Mouse (Mus musculus) C2C12 (cell line): ENCODE measurements around the gene 9530053A07Rik. TPM values are rescaled to one million over a fixed set of nuclear protein-coding genes. Genes with fewer than 3 reads are reported as not detected.

Source experiments
- H3K27me3 ChIP-seq: one replicate; pipeline ENCODE4 v1.6.1; 2011; ENCODE audit not compliant: control insufficient read depth, insufficient read depth, insufficient read length
- H3K36me3 ChIP-seq: one replicate; pipeline ENCODE4 v1.6.1; 2011; ENCODE audit not compliant: control insufficient read depth, insufficient read depth
- H3K4me3 ChIP-seq: one replicate; pipeline ENCODE4 v1.5.1; 2011; ENCODE audit warnings: mild to moderate bottlenecking, control low read depth; ENCODE audit not compliant: poor library complexity, insufficient read depth, severe bottlenecking
- H3K79me2 ChIP-seq: one replicate; pipeline ENCODE4 v1.6.1; 2011; ENCODE audit not compliant: control insufficient read depth, insufficient read depth
- H3K79me3 ChIP-seq: one replicate; pipeline ENCODE4 v1.6.1; 2011; ENCODE audit warnings: low read depth, control low read depth
- H3ac ChIP-seq: one replicate; pipeline ENCODE3; 2011; ENCODE audit warnings: low read depth; ENCODE audit not compliant: control insufficient read depth, insufficient read length
- CEBPB ChIP-seq: IDR thresholded peaks from one replicate; pipeline ENCODE4 v1.6.1; 2011; ENCODE audit warnings: low read depth, mild to moderate bottlenecking, control low read depth, moderate library complexity
- CTCF ChIP-seq: IDR thresholded peaks from one replicate; pipeline ENCODE4 v1.5.1; 2011; ENCODE audit not compliant: control insufficient read depth, insufficient read depth, insufficient read length
- FOSL1 ChIP-seq: IDR thresholded peaks from one replicate; pipeline ENCODE4 v1.8.0; 2011; ENCODE audit warnings: mild to moderate bottlenecking, low read length; ENCODE audit not compliant: poor library complexity, insufficient read depth, severe bottlenecking
- MAX ChIP-seq: IDR thresholded peaks from one replicate; pipeline ENCODE4 v1.6.1; 2011; ENCODE audit warnings: mild to moderate bottlenecking, control low read depth
- MYOD1 ChIP-seq: IDR thresholded peaks from one replicate; pipeline ENCODE4 v1.6.1; 2011; ENCODE audit warnings: low read depth; ENCODE audit not compliant: control insufficient read depth, insufficient read length
- MYOG ChIP-seq: IDR thresholded peaks from one replicate; pipeline ENCODE4 v1.6.1; 2011; ENCODE audit not compliant: control insufficient read depth, insufficient read length; ENCODE audit errors: extremely low read depth
- USF1 ChIP-seq: IDR thresholded peaks from one replicate; pipeline ENCODE4 v1.6.1; 2011; ENCODE audit warnings: low read depth, mild to moderate bottlenecking, control low read depth, moderate library complexity
- polyA plus RNA-seq: library from polyadenylated mRNA; unstranded; fragments of >200 nt; fragmentation: generic; extraction: Trizol; gene quantifications from one replicate; pipeline ENCODE4 v1.2.1, GENCODE M21; 2012; ENCODE audit warnings: missing spikeins

The 9530053A07Rik gene
- polyA plus RNA-seq, 1 experiment = 0.62 TPM

- Histone ChIP-seq H3K36me3 (peaks cover 22% of the 10 kb centered on the region), H3K79me2 (no peaks in the 10 kb centered on the region), H3K27me3 (no peaks in the 10 kb centered on the region), H3K4me3 (no peak overlapping the region), H3K79me3 (no peaks in the 10 kb centered on the region), H3ac (no peak overlapping the region)
- no peak for TF ChIP-seq FOSL1
- TF ChIP-seq MYOD1 = no peak
- TF ChIP-seq MYOG = no peak
- TF ChIP-seq CEBPB = no peak
- no peak for TF ChIP-seq CTCF
- TF ChIP-seq MAX = no peak
- TF ChIP-seq USF1 = no peak
Observed at GRCm38 (mm10) chr7:28195414-28196098, 66.3 kb downstream of the 9530053A07Rik start.

GRCm38 (mm10) chr7:28196528-28196927 is 67.3 kb downstream of the 9530053A07Rik start:
- Histone ChIP-seq H3K36me3 (peaks cover 13% of the 10 kb centered on the region), H3K79me3 (no peaks in the 10 kb centered on the region), H3K4me3 (no peak overlapping the region), H3ac (no peak overlapping the region), H3K79me2 (no peaks in the 10 kb centered on the region), H3K27me3 (no peaks in the 10 kb centered on the region)
- no peak for TF ChIP-seq CEBPB
- no peak for TF ChIP-seq MYOG
- TF ChIP-seq MYOD1 = no peak
- TF ChIP-seq MAX = no peak
- no peak for TF ChIP-seq CTCF
- no peak for TF ChIP-seq FOSL1
- TF ChIP-seq USF1 = no peak

- Histone ChIP-seq H3K79me2 (no peaks in the 10 kb centered on the region), H3K4me3 (no peak overlapping the region), H3K36me3 (peaks cover 4% of the 10 kb centered on the region), H3K79me3 (no peaks in the 10 kb centered on the region), H3ac (no peak overlapping the region), H3K27me3 (no peaks in the 10 kb centered on the region)
- no peak for TF ChIP-seq MAX
Observed at GRCm38 (mm10) chr7:28199054-28199453, 69.8 kb downstream of the 9530053A07Rik start.

DNA sequence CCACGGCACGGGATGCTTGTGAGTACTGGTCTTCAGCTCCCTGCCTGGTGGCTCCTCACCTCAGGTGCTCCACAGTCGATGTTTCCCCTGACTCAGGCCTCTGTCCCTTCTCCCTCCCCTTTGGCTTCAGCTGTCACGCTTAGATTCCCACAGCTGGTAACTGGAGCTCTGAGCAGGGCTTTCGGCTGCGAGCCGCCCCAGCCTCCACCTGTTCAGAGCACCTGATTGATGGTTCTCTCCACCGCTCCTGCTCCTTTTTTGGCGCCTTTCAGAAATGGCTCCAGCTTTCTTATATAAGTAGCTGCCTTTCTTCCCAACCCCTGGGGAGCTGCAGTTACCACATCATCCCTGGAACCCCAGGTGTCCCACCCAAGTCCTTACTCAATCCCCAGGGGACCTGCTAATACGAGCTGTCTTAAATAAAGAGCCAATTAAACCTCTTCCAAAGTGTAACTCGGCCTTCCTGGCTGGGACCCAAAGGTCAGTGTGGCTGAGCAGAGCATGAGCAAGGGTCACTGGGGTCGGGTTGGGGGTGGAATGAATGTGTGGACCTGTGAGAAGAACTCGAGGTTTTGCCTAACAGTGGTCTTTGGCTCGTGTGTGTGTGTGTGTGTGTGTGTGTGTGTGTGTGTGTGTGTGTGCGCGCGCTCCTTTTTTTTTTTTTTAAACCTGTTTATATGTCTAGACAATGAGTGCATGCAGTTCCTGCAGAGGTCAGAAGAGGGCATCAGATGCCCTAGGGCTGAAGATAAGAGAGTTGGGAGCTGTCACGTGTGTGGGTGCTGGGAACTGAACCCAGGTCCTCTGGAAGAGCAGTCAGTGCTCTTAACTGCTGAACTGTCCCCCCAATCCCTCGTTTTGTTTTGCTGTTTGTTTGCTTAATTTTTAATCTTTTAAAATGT is 74.2 kb downstream of the 9530053A07Rik start:
- H3K27me3 ChIP-seq = no peaks in the 10 kb centered on the region
- H3K36me3 ChIP-seq = no peaks in the 10 kb centered on the region
- H3K79me3 ChIP-seq = no peaks in the 10 kb centered on the region
- H3K4me3 ChIP-seq = no peak overlapping the region
- no peak overlapping the region for H3ac ChIP-seq
- TF ChIP-seq MYOD1 = peak; percentile 29
- no peak for TF ChIP-seq USF1
- TF ChIP-seq FOSL1 = no peak
- no peak for TF ChIP-seq MAX
- no peaks in the 10 kb centered on the region for H3K79me2 ChIP-seq

GRCm38 (mm10) chr7:28206044-28206600 is 76.9 kb downstream of the 9530053A07Rik start:
- Histone ChIP-seq H3K36me3 (no peaks in the 10 kb centered on the region), H3ac (no peak overlapping the region), H3K79me2 (no peaks in the 10 kb centered on the region), H3K27me3 (no peaks in the 10 kb centered on the region), H3K4me3 (no peak overlapping the region), H3K79me3 (no peaks in the 10 kb centered on the region)
- no peak for TF ChIP-seq MYOG
- TF ChIP-seq USF1 = no peak
- no peak for TF ChIP-seq CTCF
- no peak for TF ChIP-seq FOSL1
- no peak for TF ChIP-seq MAX
- no peak for TF ChIP-seq MYOD1
- no peak for TF ChIP-seq CEBPB

- H3K79me2 ChIP-seq = no peaks in the 10 kb centered on the region
- no peak for TF ChIP-seq USF1
- no peak for TF ChIP-seq MYOD1
- no peak for TF ChIP-seq CEBPB
- no peak for TF ChIP-seq CTCF
- TF ChIP-seq MYOG = no peak
- no peak for TF ChIP-seq MAX
- no peak for TF ChIP-seq FOSL1
- H3K79me3 ChIP-seq = no peaks in the 10 kb centered on the region
- no peaks in the 10 kb centered on the region for H3K27me3 ChIP-seq
- H3ac ChIP-seq = no peak overlapping the region
- no peaks in the 10 kb centered on the region for H3K36me3 ChIP-seq
- H3K4me3 ChIP-seq = no peak overlapping the region
Observed at GRCm38 (mm10) chr7:28208396-28208987, 79.2 kb downstream of the 9530053A07Rik start.
